Mouse (Mus musculus) limb, embryonic 11.5 days (tissue): ENCODE measurements around the gene Kat5. TPM values are rescaled to one million over a fixed set of nuclear protein-coding genes. Genes with fewer than 3 reads are reported as not detected.

ENCODE experiments used
- ATAC-seq: fragments of 200-750 bp; cut with Nextera tagmentation; 2 replicates; pipeline ENCODE4 v1.8.0; 2017; ENCODE audit warnings: low read depth; ENCODE audit not compliant: insufficient number of reproducible peaks, low FRiP score, low TSS enrichment
- DNase-seq: peaks from one replicate; pipeline ENCODE4 v3.0.0-alpha.2; 2015; ENCODE audit warnings: low spot score
- H3K27ac ChIP-seq: fragments of 300-500 bp; sonication (generic); replicated peaks from 2 replicates; pipeline ENCODE4 v1.5.1; 2014; ENCODE audit warnings: low read depth, mild to moderate bottlenecking, low read length
- H3K27me3 ChIP-seq: fragments of 300-500 bp; sonication (generic); 2 replicates; pipeline ENCODE4 v1.6.1; 2014; ENCODE audit warnings: mild to moderate bottlenecking, low read length, mixed read lengths; ENCODE audit not compliant: control insufficient read depth, insufficient read depth
- H3K36me3 ChIP-seq: fragments of 300-500 bp; sonication (generic); 2 replicates; pipeline ENCODE4 v1.6.1; 2014; ENCODE audit warnings: mild to moderate bottlenecking, low read length, moderate library complexity, mixed read lengths; ENCODE audit not compliant: control insufficient read depth, insufficient read depth
- H3K4me1 ChIP-seq: fragments of 300-500 bp; sonication (generic); 2 replicates; pipeline ENCODE4 v1.6.1; 2014; ENCODE audit warnings: low read length, mixed read lengths; ENCODE audit not compliant: control insufficient read depth, insufficient read depth
- H3K4me2 ChIP-seq: fragments of 300-500 bp; sonication (generic); 2 replicates; pipeline ENCODE4 v1.6.1; 2014; ENCODE audit warnings: low read depth, mild to moderate bottlenecking, moderate library complexity; ENCODE audit not compliant: severe bottlenecking
- H3K4me3 ChIP-seq: fragments of 300-500 bp; sonication (generic); 2 replicates; pipeline ENCODE4 v1.5.1; 2014; ENCODE audit warnings: low read depth, low read length
- H3K9ac ChIP-seq: fragments of 300-500 bp; sonication (generic); 2 replicates; pipeline ENCODE4 v1.6.1; 2014; ENCODE audit warnings: mild to moderate bottlenecking, low read length
- H3K9me3 ChIP-seq: fragments of 300-500 bp; sonication (generic); 2 replicates; pipeline ENCODE4 v1.6.1; 2016; ENCODE audit warnings: low read length; ENCODE audit not compliant: control insufficient read depth
- WGBS: fragments of 180-500 bp; shearing (Covaris S2); extraction: QIAGEN DNeasy Blood & Tissue Kit; methylation state at CpG from one replicate; pipeline ENCODE4 v1.1.7; 2014; 5-methylcytosine and 5-hydroxymethylcytosine counted together
- polyA plus RNA-seq: library from polyadenylated mRNA; unstranded; fragments of >200 nt; fragmentation: Nextera tagmentation; extraction: Ambion mirVana; gene quantifications from 2 replicates; pipeline ENCODE4 v1.2.1, GENCODE M21; 2014

The Kat5 gene
- polyA plus RNA-seq, 1 experiment from 2014 or later: 36.6 TPM

GRCm38 (mm10) chr19:5636571-5637041 is 26.6 kb upstream of the Kat5 start:
- Histone ChIP-seq H3K27ac (peak overlapping the region; percentile 58), H3K27me3 (no peaks in the 10 kb centered on the region), H3K4me3 (peak overlapping the region; percentile 74), H3K36me3 (peaks cover 15% of the 10 kb centered on the region), H3K4me2 (peak overlapping the region; percentile 72), H3K9me3 (no peaks in the 10 kb centered on the region), H3K4me1 (peaks cover 8% of the 10 kb centered on the region), H3K9ac (peak overlapping the region; percentile 71)
- ATAC-seq (no peak), DNase-seq (no peak)
- 43% methylated on average over 12 of the region's 12 CpGs for WGBS

GRCm38 (mm10) chr19:5636036-5636570 is 26.1 kb upstream of the Kat5 start:
- WGBS: 82% methylated on average over 7 of the region's 7 CpGs
- Histone ChIP-seq H3K9ac (no peak overlapping the region), H3K4me2 (no peak overlapping the region), H3K4me3 (no peak overlapping the region), H3K9me3 (no peaks in the 10 kb centered on the region), H3K27ac (no peak overlapping the region), H3K27me3 (no peaks in the 10 kb centered on the region), H3K4me1 (peaks cover 8% of the 10 kb centered on the region), H3K36me3 (peaks cover 10% of the 10 kb centered on the region)
- ATAC-seq: no peak
- no peak for DNase-seq

- no peaks in the 10 kb centered on the region for H3K27me3 ChIP-seq
- WGBS: 80% methylated on average over 9 of the region's 9 CpGs
- H3K4me3 ChIP-seq: no peak overlapping the region
- H3K27ac ChIP-seq: no peak overlapping the region
- ATAC-seq (no peak), DNase-seq (no peak)
- peaks cover 4% of the 10 kb centered on the region; the same call in 1 of the 2 replicates for H3K4me1 ChIP-seq
- no peak overlapping the region; the same call in 1 of the 2 replicates for H3K4me2 ChIP-seq
- H3K9me3 ChIP-seq: no peaks in the 10 kb centered on the region
- no peak overlapping the region for H3K9ac ChIP-seq
- H3K36me3 ChIP-seq: no peaks in the 10 kb centered on the region
Observed at GRCm38 (mm10) chr19:5632120-5632519, 22.1 kb upstream of the Kat5 start.

GRCm38 (mm10) chr19:5629907-5630306 is 19.9 kb upstream of the Kat5 start:
- Histone ChIP-seq H3K36me3 (no peaks in the 10 kb centered on the region), H3K27me3 (no peaks in the 10 kb centered on the region), H3K9ac (no peak overlapping the region), H3K4me1 (no peaks in the 10 kb centered on the region), H3K9me3 (no peaks in the 10 kb centered on the region), H3K4me3 (no peak overlapping the region), H3K4me2 (no peak overlapping the region), H3K27ac (no peak overlapping the region)
- no peak for DNase-seq
- ATAC-seq: no peak

GRCm38 (mm10) chr19:5625311-5625710 is 15.3 kb upstream of the Kat5 start:
- H3K4me3 ChIP-seq: no peak overlapping the region
- no peak for DNase-seq
- H3K9me3 ChIP-seq: no peaks in the 10 kb centered on the region
- ATAC-seq: no peak
- no peaks in the 10 kb centered on the region for H3K27me3 ChIP-seq
- no peaks in the 10 kb centered on the region for H3K4me1 ChIP-seq
- 87% methylated on average over 8 of the region's 8 CpGs for WGBS
- no peaks in the 10 kb centered on the region for H3K36me3 ChIP-seq
- H3K9ac ChIP-seq: no peak overlapping the region
- no peak overlapping the region for H3K27ac ChIP-seq
- no peak overlapping the region for H3K4me2 ChIP-seq

GRCm38 (mm10) chr19:5621884-5622283 is 11.8 kb upstream of the Kat5 start:
- Histone ChIP-seq H3K4me2 (no peak overlapping the region), H3K36me3 (no peaks in the 10 kb centered on the region), H3K4me1 (no peaks in the 10 kb centered on the region), H3K27ac (no peak overlapping the region), H3K27me3 (no peaks in the 10 kb centered on the region), H3K4me3 (no peak overlapping the region), H3K9me3 (no peaks in the 10 kb centered on the region), H3K9ac (no peak overlapping the region)
- WGBS: 92% methylated on average over 5 of the region's 5 CpGs
- DNase-seq (no peak), ATAC-seq (no peak)

GRCm38 (mm10) chr19:5620007-5620406 is 10.0 kb upstream of the Kat5 start:
- Histone ChIP-seq H3K4me1 (no peaks in the 10 kb centered on the region), H3K4me2 (no peak overlapping the region), H3K4me3 (no peak overlapping the region), H3K9me3 (no peaks in the 10 kb centered on the region), H3K27me3 (no peaks in the 10 kb centered on the region), H3K36me3 (no peaks in the 10 kb centered on the region), H3K27ac (no peak overlapping the region), H3K9ac (no peak overlapping the region)
- DNase-seq: no peak
- WGBS: 85% methylated on average over 4 of the region's 4 CpGs
- no peak for ATAC-seq

GRCm38 (mm10) chr19:5614953-5615352 is 4.9 kb upstream of the Kat5 start:
- Histone ChIP-seq H3K4me1 (0 out of 2 replicates have a peak, but pooled peaks cover 3% of the 10 kb centered on the region), H3K36me3 (no peaks in the 10 kb centered on the region), H3K27ac (no peak overlapping the region), H3K4me2 (no peak overlapping the region), H3K27me3 (no peaks in the 10 kb centered on the region), H3K9me3 (no peaks in the 10 kb centered on the region), H3K9ac (no peak overlapping the region), H3K4me3 (no peak overlapping the region)
- WGBS: 71% methylated on average over 2 of the region's 2 CpGs
- DNase-seq (no peak), ATAC-seq (no peak)
